Mouse (Mus musculus): ENCODE data around the gene Yif1b.

DNA sequence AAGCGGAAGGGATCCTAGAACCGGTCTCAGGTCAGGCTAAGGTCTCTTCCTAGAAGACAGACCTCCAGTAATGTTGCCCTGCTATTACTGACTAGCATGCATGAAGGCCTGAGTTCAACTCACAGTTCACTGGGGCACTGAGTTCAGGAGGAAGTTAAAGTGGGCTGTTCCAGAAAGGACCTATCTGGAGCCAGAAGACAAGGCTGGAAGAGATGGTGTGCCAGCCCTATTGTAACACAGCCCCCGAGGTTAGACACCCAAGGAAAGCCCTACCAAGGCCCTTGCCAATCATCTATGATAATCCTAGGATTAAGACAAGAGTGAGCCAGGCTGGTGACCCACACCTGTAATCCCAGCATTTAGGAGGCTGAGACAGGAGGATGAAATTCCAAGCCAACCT, 6.6 kb upstream of the Yif1b start:
- TF ChIP-seq HCFC1 (IDR thresholded peaks at IDR 0.05; ENCODE audit: borderline replicate concordance, insufficient read depth, low read length), result no peak
- no peak for TF ChIP-seq ZNF384 (IDR thresholded peaks at IDR 0.05; ENCODE audit: low read depth, low read length)
- TF ChIP-seq ZC3H11A (IDR thresholded peaks at IDR 0.05; ENCODE audit: borderline replicate concordance, low read depth, low read length), result no peak

All from ES-E14 (cell line).